Mouse (Mus musculus) cerebellum, adult 9-10 months (tissue): Measurements from ENCODE around the gene Samd5.
A peak's percentile ranks its signal among the peaks of the same experiment; 100 is the strongest.

ENCODE experiments used
- DNase-seq: peaks from one replicate; pipeline ENCODE4 v3.0.0; 2022

The Samd5 gene

DNA sequence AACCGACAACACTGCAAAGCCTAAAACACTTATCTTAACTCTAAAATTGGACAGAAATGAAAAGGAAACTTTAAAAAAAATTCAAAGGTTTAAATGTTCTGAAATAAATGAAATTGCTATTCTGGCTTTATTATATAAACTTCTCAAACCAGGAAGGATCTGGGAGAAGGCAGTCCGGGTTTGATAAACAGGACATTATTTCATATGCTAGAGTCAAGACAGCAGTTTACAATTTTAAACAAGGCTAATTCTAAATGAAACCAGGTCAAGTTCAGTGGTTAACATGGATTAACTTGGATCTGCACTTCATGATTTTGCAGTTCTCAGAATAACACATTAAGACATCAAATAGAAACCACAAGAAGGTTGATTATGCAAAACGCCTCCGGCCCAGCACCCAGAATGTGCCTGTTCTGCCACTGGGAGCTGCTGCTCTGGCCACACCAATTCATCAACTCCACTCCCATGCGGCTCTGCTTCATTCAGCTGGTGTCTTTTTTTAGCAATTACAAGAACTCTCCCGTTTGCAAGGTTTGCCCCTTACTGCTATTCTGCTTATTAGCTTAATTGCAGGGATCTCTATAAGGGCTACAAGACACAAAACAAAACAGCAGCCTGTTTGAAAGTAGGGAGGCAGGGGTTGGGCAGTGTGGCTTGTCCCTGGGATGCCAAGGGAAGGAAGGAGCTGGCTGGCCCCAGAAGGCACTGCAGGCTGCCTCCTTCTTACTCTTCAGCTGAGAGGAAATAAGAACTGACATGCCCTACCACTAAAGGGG lies 24.8 kb downstream of the Samd5 start:
- no peak for DNase-seq

DNA sequence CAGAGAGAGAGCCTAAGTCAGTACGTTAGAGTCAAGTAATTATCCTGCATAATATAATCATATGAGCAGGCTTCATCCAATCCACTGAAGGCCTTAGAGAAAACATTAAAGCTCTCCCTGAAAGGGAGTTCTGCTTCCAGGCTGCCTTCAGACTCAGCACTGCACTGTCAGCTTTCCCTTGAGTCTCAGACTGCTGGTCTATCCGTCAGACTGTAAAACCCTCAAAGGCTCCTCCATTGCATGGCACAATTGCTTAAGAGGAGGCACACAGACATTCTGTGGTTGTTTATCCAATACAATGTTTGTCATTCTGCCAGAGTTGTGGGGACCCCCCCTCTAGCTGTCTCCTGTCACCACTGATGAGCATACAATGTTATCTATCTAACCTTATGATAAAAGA lies 26.5 kb downstream of the Samd5 start:
- no peak for DNase-seq

DNA sequence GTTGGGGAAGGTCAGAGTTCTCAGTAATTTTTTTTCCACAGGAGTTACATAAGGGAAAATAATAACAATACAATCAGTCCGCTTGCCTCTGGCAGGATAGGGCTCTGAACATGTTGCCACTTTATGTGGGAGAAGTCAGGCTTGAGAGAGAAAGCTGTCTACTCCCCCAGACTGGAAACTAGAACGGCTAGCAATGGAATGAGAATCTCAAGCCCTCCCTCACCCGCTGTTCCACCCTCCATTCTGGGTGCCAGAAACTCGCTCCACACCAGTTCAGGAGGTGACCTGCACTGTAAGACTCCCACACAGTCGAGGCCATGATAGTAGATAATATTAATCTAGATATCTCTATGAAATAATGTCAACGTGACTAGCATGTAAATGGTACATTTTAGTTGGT lies 27.3 kb downstream of the Samd5 start:
- no peak for DNase-seq

GRCm38 (mm10) chr10:9646391-9646790 lies 28.6 kb downstream of the Samd5 start:
- no peak for DNase-seq

- no peak for DNase-seq
Observed at GRCm38 (mm10) chr10:9643531-9643930, 31.5 kb downstream of the Samd5 start.

GRCm38 (mm10) chr10:9642077-9642476 lies 32.9 kb downstream of the Samd5 start:
- DNase-seq: no peak

DNA sequence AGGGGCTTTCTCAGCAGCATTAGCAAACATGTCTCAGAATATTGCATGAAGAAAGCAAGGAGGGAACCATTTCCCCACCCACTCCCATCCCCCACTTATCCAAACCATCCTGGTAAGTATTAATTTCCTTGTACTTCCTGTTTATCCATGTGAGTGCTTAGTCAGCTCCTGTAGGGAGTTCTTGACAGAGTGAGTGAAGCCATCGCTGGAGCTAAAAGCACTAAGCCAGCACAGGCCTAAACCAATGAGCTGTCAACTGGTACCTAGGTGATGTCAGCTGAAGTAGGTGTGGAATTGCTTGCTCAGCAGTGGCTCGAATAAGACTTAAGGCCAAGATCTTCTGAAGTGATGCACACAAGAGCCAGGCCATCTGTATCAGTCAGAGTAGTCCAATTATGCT lies 34.3 kb downstream of the Samd5 start:
- DNase-seq: no peak

- no peak for DNase-seq
Observed at GRCm38 (mm10) chr10:9640056-9640455, 35.0 kb downstream of the Samd5 start.

DNA sequence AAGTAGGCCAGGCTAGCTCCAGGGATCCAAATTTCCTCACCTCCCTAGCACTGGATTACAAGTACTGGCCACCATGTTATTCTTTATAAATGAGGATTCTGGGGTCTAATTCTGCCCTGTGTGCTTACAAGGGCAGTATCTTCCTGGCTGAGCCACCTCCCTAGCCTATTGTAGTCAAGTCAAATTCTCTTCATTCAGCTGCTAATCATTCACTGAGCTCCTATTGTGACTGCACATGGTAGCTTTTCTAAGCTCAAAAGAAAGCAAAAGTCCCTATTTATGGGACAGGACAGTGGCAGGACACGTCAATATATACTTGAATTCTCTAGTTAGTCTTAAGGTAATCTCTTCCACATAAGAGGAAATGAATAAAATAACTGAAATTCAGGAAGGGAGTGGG lies 49.7 kb downstream of the Samd5 start:
- DNase-seq: no peak

DNA sequence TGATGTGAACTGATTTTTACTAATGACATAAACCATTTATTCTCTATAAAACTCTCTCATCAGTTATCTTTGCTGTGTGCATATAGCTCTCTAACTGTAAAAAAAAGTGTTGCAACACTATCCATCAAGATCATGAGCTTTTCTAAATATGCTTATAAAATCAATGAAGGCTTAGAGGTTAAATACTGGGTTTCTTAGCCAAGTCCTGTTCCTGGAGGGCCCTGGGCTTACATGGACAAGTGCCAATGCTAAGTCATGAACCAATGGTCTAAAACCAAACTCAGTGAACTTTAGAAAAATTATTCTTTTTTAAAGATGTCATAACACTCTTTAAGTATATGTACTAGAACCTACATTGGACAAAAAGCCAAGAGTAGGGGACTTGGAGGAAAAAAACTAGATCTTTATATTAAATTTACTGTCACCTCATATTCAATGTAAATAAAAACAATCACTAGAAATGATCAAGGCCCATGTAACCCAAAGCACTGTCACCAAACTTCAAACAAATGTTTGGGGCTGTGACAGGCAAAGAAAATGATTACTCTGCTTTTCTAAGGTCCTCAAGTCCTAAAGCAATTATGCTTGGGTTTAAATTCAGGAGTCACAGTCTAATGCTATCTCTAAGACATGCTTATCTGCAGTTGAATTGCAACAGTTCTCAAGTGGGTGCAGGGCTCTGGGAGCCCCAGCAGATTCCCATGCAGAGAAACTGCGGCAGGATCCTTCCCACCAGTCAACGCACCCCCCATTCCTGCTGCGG lies 52.9 kb downstream of the Samd5 start:
- no peak for DNase-seq

- no peak for DNase-seq
Observed at GRCm38 (mm10) chr10:9621055-9621454, 54.0 kb downstream of the Samd5 start.

DNA sequence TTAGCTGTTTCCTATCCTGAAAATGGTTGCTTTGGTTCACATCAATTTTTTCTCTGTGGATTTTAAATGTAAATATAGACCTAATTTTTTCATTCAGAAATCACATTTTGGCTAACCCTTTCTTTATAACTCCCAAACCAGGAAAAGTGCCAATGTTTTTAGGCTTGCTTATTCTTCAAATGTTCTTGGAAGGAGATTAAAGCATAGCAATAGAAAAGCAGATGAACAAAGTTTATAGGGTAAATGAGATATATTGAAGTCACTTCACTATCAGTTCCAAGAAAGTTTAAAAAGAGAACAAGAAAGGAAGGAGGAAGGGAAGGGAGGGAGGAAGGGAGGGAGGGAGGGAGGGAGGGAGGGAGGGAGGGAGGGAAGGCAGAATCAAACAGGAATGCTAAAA lies 60.0 kb downstream of the Samd5 start:
- DNase-seq: no peak

GRCm38 (mm10) chr10:9608854-9609253 lies 66.2 kb downstream of the Samd5 start:
- no peak for DNase-seq

- no peak for DNase-seq
Observed at GRCm38 (mm10) chr10:9607155-9607554, 67.9 kb downstream of the Samd5 start.

DNA sequence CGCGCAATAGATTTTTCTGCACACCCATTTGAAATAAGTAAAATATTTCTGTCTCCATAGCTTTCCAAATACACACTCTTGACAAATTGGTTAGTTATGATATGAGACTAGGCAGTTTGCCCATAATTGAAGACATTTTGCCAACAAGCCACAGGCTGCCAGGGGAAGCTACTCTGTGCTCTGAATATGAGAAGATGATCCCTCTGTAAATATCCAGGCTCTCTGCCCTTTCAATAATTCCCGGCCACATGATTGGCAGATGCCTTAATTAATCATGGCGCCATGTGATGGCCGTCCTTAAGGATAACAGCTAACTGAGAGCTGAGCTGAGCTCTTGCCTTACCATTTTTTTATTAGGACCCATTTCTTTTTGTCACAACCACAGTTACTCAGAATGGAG lies 69.4 kb downstream of the Samd5 start:
- DNase-seq: peak; percentile 16

DNA sequence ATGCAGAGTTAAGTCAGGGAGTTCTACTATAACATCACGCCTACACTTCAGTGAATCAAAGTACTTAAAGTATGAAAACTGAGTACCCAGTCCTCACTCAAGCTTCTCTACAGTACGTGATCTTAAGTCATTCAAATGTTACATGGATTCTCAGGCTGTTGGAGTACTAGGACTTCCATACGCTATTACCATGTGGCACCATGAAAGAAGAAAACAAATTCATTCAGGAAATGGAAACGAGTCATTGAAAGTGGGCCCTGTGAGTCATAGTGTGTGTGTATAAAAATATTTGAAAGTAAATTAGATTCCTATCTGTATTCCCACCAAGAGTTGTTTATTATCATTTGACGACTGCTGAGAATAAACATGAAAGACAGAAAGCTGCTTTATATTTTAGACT lies 71.7 kb downstream of the Samd5 start:
- DNase-seq: no peak

DNA sequence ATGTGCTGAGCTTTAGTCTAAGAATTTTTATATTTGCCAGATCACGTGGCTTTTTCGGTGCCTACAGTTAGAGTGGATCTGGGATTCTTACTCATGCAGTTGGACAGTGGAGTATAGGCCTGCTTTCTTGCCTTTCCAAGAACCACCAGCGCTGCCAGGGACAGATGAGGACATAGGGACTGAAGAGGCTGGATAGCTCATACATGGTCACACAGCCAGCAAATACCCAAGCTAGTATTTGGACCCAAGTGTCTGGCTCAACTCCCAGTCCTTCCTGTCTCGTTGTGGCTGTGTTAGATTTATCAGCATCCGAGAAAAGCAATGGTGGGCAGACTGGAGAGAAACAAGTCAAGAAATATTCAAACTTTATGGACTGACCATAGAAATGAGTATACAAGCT lies 72.2 kb downstream of the Samd5 start:
- DNase-seq: no peak

GRCm38 (mm10) chr10:9602389-9602788 lies 72.6 kb downstream of the Samd5 start:
- no peak for DNase-seq

DNA sequence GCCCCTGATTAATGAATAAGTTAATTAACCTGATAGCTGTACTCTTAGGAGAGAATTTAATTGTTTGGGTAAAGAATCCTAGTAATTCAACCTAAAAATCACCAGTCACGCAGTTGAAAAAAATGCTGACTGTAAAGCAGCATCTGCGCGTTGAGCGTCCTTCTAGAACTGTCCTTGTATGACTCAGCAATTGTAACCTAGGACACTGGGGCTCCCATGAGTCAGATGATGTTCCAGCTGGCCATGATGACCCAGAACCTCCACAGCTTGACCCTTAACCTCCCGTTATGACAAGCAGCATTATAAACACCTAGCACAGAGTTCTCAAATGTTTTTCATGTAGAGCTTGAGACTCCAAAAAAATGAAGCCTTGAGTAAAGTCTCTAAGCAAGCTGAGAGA lies 78.8 kb downstream of the Samd5 start:
- DNase-seq: no peak

DNA sequence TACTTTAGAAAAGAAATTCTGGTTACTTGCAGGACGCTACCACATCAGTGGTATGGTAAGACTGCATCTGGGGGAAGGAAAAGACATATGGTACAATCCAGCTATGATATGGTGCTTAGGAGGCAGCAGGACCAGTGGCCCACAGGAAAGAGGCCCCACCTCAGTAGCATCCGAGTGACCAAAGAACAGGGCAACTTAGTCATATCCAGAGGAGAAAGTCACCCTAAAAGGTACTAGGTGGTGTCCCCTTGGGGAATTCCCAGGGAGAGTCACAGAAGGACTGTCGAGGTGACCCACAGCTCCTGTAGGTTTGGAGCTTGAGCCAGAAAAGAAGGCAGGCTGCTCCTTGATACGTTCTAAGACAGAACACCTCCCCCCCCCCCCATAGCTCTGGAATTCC lies 80.3 kb downstream of the Samd5 start:
- DNase-seq: no peak

GRCm38 (mm10) chr10:9590606-9591005 lies 84.4 kb downstream of the Samd5 start:
- DNase-seq: no peak

GRCm38 (mm10) chr10:9586328-9586727 lies 88.7 kb downstream of the Samd5 start:
- no peak for DNase-seq

- DNase-seq: no peak
Observed at GRCm38 (mm10) chr10:9579374-9579773, 95.6 kb downstream of the Samd5 start.

GRCm38 (mm10) chr10:9575605-9576004 lies 99.4 kb downstream of the Samd5 start:
- DNase-seq: peak; percentile 34

GRCm38 (mm10) chr10:9574135-9574534 lies 100.9 kb downstream of the Samd5 start:
- no peak for DNase-seq
